Mouse (Mus musculus): ENCODE measurements at regions not wholly inside any gene's neighbourhood (a gene's known extent, or its start where the extent isn't known, plus 50 kb on each side); places are given as distances from the start of the nearest gene placed in this dataset.

DNA sequence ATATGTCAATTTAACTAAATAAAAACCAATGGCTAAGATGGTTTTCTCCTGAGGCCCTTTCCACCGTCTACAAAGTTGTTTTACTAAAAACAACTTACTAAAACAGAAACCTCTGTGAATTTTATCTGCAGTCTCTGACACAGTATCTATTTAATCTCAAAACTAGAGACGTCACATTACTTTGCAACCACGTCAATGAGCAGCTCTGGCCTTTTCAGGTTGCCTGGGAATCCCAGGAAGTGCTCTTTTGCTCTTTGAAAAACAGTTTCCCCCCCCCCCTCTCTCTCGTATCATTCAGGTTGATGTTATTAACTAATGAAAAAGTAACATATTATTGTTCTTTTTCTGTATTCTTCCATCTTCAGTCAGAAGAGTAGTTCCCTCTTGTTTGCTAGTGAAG, 216.1 kb upstream of the Gm11114 start:
- TF ChIP-seq CHD2 (IDR thresholded peaks at IDR 0.05; ENCODE audit: low read depth, low read length) = no peak
- no peak for TF ChIP-seq ZNF384 (IDR thresholded peaks at IDR 0.05; ENCODE audit: low read depth, low read length)
- TF ChIP-seq ZC3H11A (IDR thresholded peaks at IDR 0.05; ENCODE audit: borderline replicate concordance, low read depth, low read length) = no peak
- TF ChIP-seq MAFK (IDR thresholded peaks at IDR 0.05; ENCODE audit: insufficient read depth, low read depth, low read length) = no peak
- TF ChIP-seq HCFC1 (IDR thresholded peaks at IDR 0.05; ENCODE audit: borderline replicate concordance, insufficient read depth, low read length) = no peak
